In genomic region chr4:108300670-108301373, GRCm38 (mm10) we compare ENCODE assay signal across 8 mouse cellular contexts. TPM values are rescaled to one million over a fixed set of nuclear protein-coding genes. Genes with fewer than 3 reads are reported as not detected.
DNase-seq lines count a peak whose midpoint lies in the region; ATAC-seq and TF ChIP-seq lines count a peak whose summit lies in the region.

Gene Zyg11b, minus strand, starts transcription at chr4:108301096.

- no peak for TF ChIP-seq RAD21 in MEL (IDR thresholded peaks at IDR 0.05; ENCODE audit: low read depth, low read length)

- TF ChIP-seq EP300 in MEL (IDR thresholded peaks at IDR 0.05; ENCODE audit: low read depth in 1 of 2, low read length in 2 of 2): no peak

- H3K27ac ChIP-seq in MEL (ENCODE audit: control insufficient read depth, low read depth, low read length): peak within 1 kb of the TSS; percentile 66
- H3K27ac ChIP-seq in forebrain, embryonic 16.5 days (ENCODE audit: low read length): peak within 1 kb of the TSS; percentile 92
- peak within 1 kb of the TSS; percentile 87 for H3K27ac ChIP-seq in lung, embryonic 16.5 days (ENCODE audit: low read length)

- no peaks in the 10 kb centered on the region for H3K9me3 ChIP-seq in MEL (replicated peaks; ENCODE audit: insufficient read depth, low read length)
- 0 out of 2 replicates have a peak, but pooled peaks cover 5% of the 10 kb centered on the region for H3K9me3 ChIP-seq in forebrain, embryonic 16.5 days (ENCODE audit: control insufficient read depth, low read length)
- no peaks in the 10 kb centered on the region for H3K9me3 ChIP-seq in lung, embryonic 16.5 days (ENCODE audit: control insufficient read depth, low read length)

- DNase-seq in MEL (ENCODE audit: low read depth, low spot score): peak; percentile 96
- DNase-seq in cerebellum, adult 18-20 months: peak; percentile 88 to 90
- DNase-seq in heart, postnatal 36 days: peak; percentile 84 to 90
- DNase-seq in layer of hippocampus, adult 8-10 months (ENCODE audit: low spot score in 2 of 2): peak; percentile 68 to 78
- peak; percentile 63 for DNase-seq in ovary, postnatal 10 days (ENCODE audit: low spot score)
- DNase-seq in thymus, postnatal 10 days (ENCODE audit: low spot score in 2 of 2): peak; percentile 80 to 92

- intact Hi-C loops in heart, postnatal 36 days (cut with DNase I): loop anchor here (2.0 to 10.0 kb wide), 3 partner anchors 26 to 376 kb away; partner anchors contain the start of gene Cpt2

- no peak for TF ChIP-seq CTCF in MEL (IDR thresholded peaks at IDR 0.05 in 2 of 3, conservative IDR thresholded peaks at IDR 0.05 in 1 of 3; ENCODE audit: control insufficient read depth in 1 of 3, insufficient read depth in 1 of 3, low read depth in 2 of 3, low read length in 3 of 3, poor library complexity in 1 of 3, severe bottlenecking in 1 of 3)

- ATAC-seq in forebrain, embryonic 16.5 days: peak; percentile 97
- peak; percentile 98 for ATAC-seq in lung, embryonic 16.5 days (ENCODE audit: low read depth)

- H3K79me2 ChIP-seq in MEL (ENCODE audit: control insufficient read depth, insufficient read depth, low read length, poor library complexity): peaks cover 27% of the 10 kb centered on the region

- peak within 1 kb of the TSS; percentile 94 for H3K9ac ChIP-seq in MEL (ENCODE audit: control insufficient read depth, low read depth, low read length, poor library complexity, severe bottlenecking)
- H3K9ac ChIP-seq in forebrain, embryonic 16.5 days (replicated peaks; ENCODE audit: low read depth, low read length): peak within 1 kb of the TSS; percentile 95
- H3K9ac ChIP-seq in lung, embryonic 16.5 days (ENCODE audit: low read length): peak within 1 kb of the TSS; percentile 94

- under 1% methylated on average over 43 of the region's 58 CpGs for WGBS in forebrain, embryonic 16.5 days
- 1% methylated on average over 40 of the region's 58 CpGs for WGBS in lung, embryonic 16.5 days

- H3K4me2 ChIP-seq in forebrain, embryonic 16.5 days (ENCODE audit: low read length): peak within 1 kb of the TSS; percentile 79
- peak within 1 kb of the TSS; percentile 64 for H3K4me2 ChIP-seq in lung, embryonic 16.5 days (ENCODE audit: low read depth, low read length)

- H3K36me3 ChIP-seq in MEL (ENCODE audit: control insufficient read depth in 1 of 2, insufficient read depth in 2 of 2, low read length in 2 of 2): peaks cover 0 to 10% of the 10 kb centered on the region in 2 experiments; a peak in 2 of 4 replicates
- no peaks in the 10 kb centered on the region for H3K36me3 ChIP-seq in forebrain, embryonic 16.5 days (ENCODE audit: control insufficient read depth, insufficient read depth)
- H3K36me3 ChIP-seq in lung, embryonic 16.5 days (ENCODE audit: control insufficient read depth, insufficient read depth, low read length): no peaks in the 10 kb centered on the region

- peak; percentile 78 to 83; a peak in 3 of 4 replicates for TF ChIP-seq POLR2A in MEL (IDR thresholded peaks at IDR 0.05; ENCODE audit: control insufficient read depth in 1 of 2, insufficient read depth in 1 of 2, low read depth in 1 of 2, low read length in 2 of 2, poor library complexity in 1 of 2)

- peak within 1 kb of the TSS; percentile 83 to 97 for H3K4me3 ChIP-seq in MEL (ENCODE audit: control insufficient read depth in 1 of 2, insufficient read depth in 1 of 2, low read depth in 2 of 2, low read length in 2 of 2)
- peak within 1 kb of the TSS; percentile 95 for H3K4me3 ChIP-seq in forebrain, embryonic 16.5 days (replicated peaks; ENCODE audit: low read length)
- peak within 1 kb of the TSS; percentile 91 for H3K4me3 ChIP-seq in lung, embryonic 16.5 days (ENCODE audit: low read length)

- no peaks in the 10 kb centered on the region for H3K27me3 ChIP-seq in MEL (ENCODE audit: control insufficient read depth in 1 of 2, insufficient read depth in 2 of 2, low read length in 2 of 2)
- H3K27me3 ChIP-seq in forebrain, embryonic 16.5 days (replicated peaks; ENCODE audit: control insufficient read depth, insufficient read depth, low read length): no peaks in the 10 kb centered on the region
- H3K27me3 ChIP-seq in lung, embryonic 16.5 days (ENCODE audit: control insufficient read depth, insufficient read depth, low read depth, low read length): no peaks in the 10 kb centered on the region

- H3K4me1 ChIP-seq in MEL (ENCODE audit: control insufficient read depth in 1 of 2, insufficient read depth in 2 of 2, low read length in 2 of 2): peaks cover 5 to 12% of the 10 kb centered on the region in 2 experiments; a peak in 3 of 4 replicates
- peaks cover 21% of the 10 kb centered on the region for H3K4me1 ChIP-seq in forebrain, embryonic 16.5 days (replicated peaks; ENCODE audit: control insufficient read depth, insufficient read depth, low read length)
- H3K4me1 ChIP-seq in lung, embryonic 16.5 days (replicated peaks; ENCODE audit: control insufficient read depth, insufficient read depth, low read length): peaks cover 4% of the 10 kb centered on the region

TF ChIP-seq in MEL, 35 proteins besides CTCF, POLR2A, EP300 and RAD21:
- TF ChIP-seq TBP (IDR thresholded peaks at IDR 0.05; ENCODE audit: low read depth, low read length) (no peak), ETS1 (IDR thresholded peaks at IDR 0.05; ENCODE audit: low read depth, low read length) (no peak), ZNF384 (IDR thresholded peaks at IDR 0.05; ENCODE audit: low read depth, low read length) (no peak), CHD2 (IDR thresholded peaks at IDR 0.05; ENCODE audit: low read length) (no peak), MAX (IDR thresholded peaks at IDR 0.05; ENCODE audit: low read length) (no peak; the same call in 1 of the 2 replicates), POLR2AphosphoS5 (IDR thresholded peaks at IDR 0.05; ENCODE audit: borderline replicate concordance, low read depth, low read length) (no peak), ELF1 (IDR thresholded peaks at IDR 0.05; ENCODE audit: low read depth, low read length) (no peak), USF1 (IDR thresholded peaks at IDR 0.05; ENCODE audit: low read depth, low read length) (peak; percentile 20; the same call in 1 of the 2 replicates), UBTF (IDR thresholded peaks at IDR 0.05; ENCODE audit: borderline replicate concordance, insufficient read depth, low read depth, low read length) (no peak), RCOR1 (IDR thresholded peaks at IDR 0.05; ENCODE audit: low read depth, low read length) (no peak), KAT2A (conservative IDR thresholded peaks at IDR 0.05; ENCODE audit: low read depth, low read length) (no peak), NELFE (IDR thresholded peaks at IDR 0.05; ENCODE audit: low read depth, low read length) (peak; percentile 80), JUND (IDR thresholded peaks at IDR 0.05; ENCODE audit: low read depth, low read length) (no peak), ZMIZ1 (IDR thresholded peaks at IDR 0.05; ENCODE audit: low read depth, low read length) (no peak), CHD1 (IDR thresholded peaks at IDR 0.05; ENCODE audit: low read depth, low read length) (peak; percentile 65; the same call in 1 of the 2 replicates), ZC3H11A (IDR thresholded peaks at IDR 0.05; ENCODE audit: low read depth, low read length) (no peak), GATA1 (IDR thresholded peaks at IDR 0.05; ENCODE audit: low read depth, low read length) (no peak), GABPA (IDR thresholded peaks at IDR 0.05; ENCODE audit: low read depth, low read length) (no peak), E2F4 (IDR thresholded peaks at IDR 0.05; ENCODE audit: borderline replicate concordance, low read depth, low read length) (no peak), TAL1 (IDR thresholded peaks at IDR 0.05; ENCODE audit: low read length) (no peak), ZKSCAN1 (IDR thresholded peaks at IDR 0.05; ENCODE audit: low read depth, low read length) (no peak), SIN3A (IDR thresholded peaks at IDR 0.05; ENCODE audit: low read length) (no peak; the same call in 1 of the 2 replicates), MEF2A (IDR thresholded peaks at IDR 0.05; ENCODE audit: extremely low read depth, insufficient replicate concordance, low read depth, low read length, poor library complexity, severe bottlenecking) (no peak), MYC (IDR thresholded peaks at IDR 0.05; ENCODE audit: low read depth, low read length) (no peak), MYB (IDR thresholded peaks at IDR 0.05; ENCODE audit: low read depth, low read length) (no peak), TCF12 (IDR thresholded peaks at IDR 0.05; ENCODE audit: low read depth, low read length) (peak; percentile 30; the same call in 1 of the 2 replicates), SMC3 (IDR thresholded peaks at IDR 0.05; ENCODE audit: low read depth, low read length) (no peak), NRF1 (IDR thresholded peaks at IDR 0.05; ENCODE audit: insufficient read depth, low read depth, low read length, poor library complexity, severe bottlenecking) (0 out of 2 replicates have a peak, but pooled peaks have one; percentile 12), USF2 (IDR thresholded peaks at IDR 0.05; ENCODE audit: borderline replicate concordance in 1 of 2, insufficient read depth in 1 of 2, low read depth in 1 of 2, low read length in 2 of 2) (no peak), BHLHE40 (IDR thresholded peaks at IDR 0.05; ENCODE audit: borderline replicate concordance, low read depth, low read length) (no peak), HCFC1 (IDR thresholded peaks at IDR 0.05; ENCODE audit: low read depth, low read length) (peak; percentile 51; the same call in 1 of the 2 replicates), POLR2AphosphoS2 (IDR thresholded peaks at IDR 0.05; ENCODE audit: low read length) (peak; percentile 68; the same call in 1 of the 2 replicates), MAZ (IDR thresholded peaks at IDR 0.05; ENCODE audit: low read depth, low read length) (no peak), MXI1 (IDR thresholded peaks at IDR 0.05; ENCODE audit: low read depth, low read length) (peak; percentile 42; the same call in 1 of the 2 replicates), MAFK (IDR thresholded peaks at IDR 0.05; ENCODE audit: borderline replicate concordance, low read depth, low read length) (no peak)

RNA-seq across cellular contexts. Expression of gene Zyg11b, which starts in this region (rescaled TPM):
- total RNA-seq in MEL (2012; rRNA removed): 7.7 and 8.4 TPM in 2 replicates
- polyA plus RNA-seq in MEL (2012; ENCODE audit: insufficient read depth in 1 of 2, insufficient read length in 2 of 2, low read depth in 1 of 2, low replicate concordance in 2 of 2, missing spikeins in 1 of 2): 1 to 10 TPM in 1 of 2 experiments, not detected in 1; 9.2 TPM
- 37.3 and 37.6 TPM in 2 replicates for polyA plus RNA-seq in forebrain, embryonic 16.5 days (2015; fragmentation: Nextera tagmentation; extraction: Ambion mirVana)
- 10 to 100 TPM; 37.8 to 39.9 TPM for total RNA-seq in heart, postnatal 36 days (2021)
- total RNA-seq in layer of hippocampus, adult 8-10 months (2022): 100 to 1,000 TPM in 2 of 4 experiments, 10 to 100 TPM in 2; 93.5 to 109 (median 99.6) TPM
- 9.6 and 9.9 TPM in 2 replicates for polyA plus RNA-seq in lung, embryonic 16.5 days (2015; fragmentation: Nextera tagmentation; extraction: Ambion mirVana)

Comparison
In these comparisons a context has a peak if more than half of its experiments do, and no peak if none do; other contexts are left out.
1. Peak in every context shown above with its lines: DNase-seq, ATAC-seq, H3K4me3 ChIP-seq and H3K27ac ChIP-seq.